ENCODE assay signal across 16 mouse cellular contexts in the genomic region with DNA sequence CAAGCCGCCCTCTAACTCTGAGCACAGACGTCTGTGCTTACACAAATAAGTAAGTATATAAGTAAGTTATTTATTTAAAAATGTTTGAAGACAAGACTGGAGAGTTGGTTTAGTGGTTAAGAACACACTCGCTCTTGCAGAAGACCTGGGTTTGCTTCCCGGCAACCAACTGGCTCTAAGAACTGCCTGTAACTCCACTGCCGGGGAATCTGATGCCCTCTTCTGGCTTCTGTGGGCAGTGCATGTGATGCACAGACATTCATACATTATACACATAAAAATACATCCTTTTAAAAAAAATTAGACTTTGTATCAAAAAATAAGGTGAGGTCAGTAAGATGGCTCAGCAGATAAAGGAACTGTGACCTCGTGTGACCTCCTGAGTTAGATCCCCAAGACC. TPM values are rescaled to one million over a fixed set of nuclear protein-coding genes. Genes with fewer than 3 reads are reported as not detected.
A peak's percentile ranks its signal among the peaks of the same experiment; 100 is the strongest.
DNase-seq lines count a peak whose midpoint lies in the region; ATAC-seq and TF ChIP-seq lines count a peak whose summit lies in the region.
"Had no signal": no experiment of that assay in that cellular context is flagged by ENCODE, and none has a peak within 500 bp of the region (broad histone marks: within the 10 kb centered on the region; RNA-seq: fewer than 3 reads in every experiment).

No protein-coding gene starts in this region.

- no peaks in the 10 kb centered on the region for H3K9me3 ChIP-seq in kidney, embryonic 14.5 days (ENCODE audit: control insufficient read depth, low read length)
- H3K9me3 ChIP-seq: heart, embryonic 13.5 days; hindbrain, embryonic 12.5 days; neural tube, embryonic 12.5 days had no signal

- no peak overlapping the region for H3K4me2 ChIP-seq in kidney, embryonic 14.5 days (replicated peaks; ENCODE audit: low read depth, low read length)
- H3K4me2 ChIP-seq: heart, embryonic 13.5 days; hindbrain, embryonic 12.5 days; neural tube, embryonic 12.5 days had no signal

- H3K4me3 ChIP-seq in kidney, adult 2 months (ENCODE audit: insufficient read depth, low read depth, low read length) = no peak overlapping the region
- H3K4me3 ChIP-seq in kidney, embryonic 14.5 days (ENCODE audit: low read length) = no peak overlapping the region
- H3K4me3 ChIP-seq: heart, embryonic 13.5 days; hindbrain, embryonic 12.5 days; neural tube, embryonic 12.5 days had no signal

- H3K27ac ChIP-seq in kidney, adult 2 months (ENCODE audit: insufficient read depth, low read depth, low read length) = no peak overlapping the region
- H3K27ac ChIP-seq in kidney, embryonic 14.5 days (ENCODE audit: low read depth, low read length) = no peak overlapping the region
- H3K27ac ChIP-seq: heart, embryonic 13.5 days; hindbrain, embryonic 12.5 days; neural tube, embryonic 12.5 days had no signal

- TF ChIP-seq CTCF in kidney, adult 2 months (conservative IDR thresholded peaks at IDR 0.05; ENCODE audit: insufficient read depth, insufficient read length, low read depth, low read length) = peak; percentile 32

- DNase-seq in kidney, adult 2 months = no peak
- DNase-seq in thymus, postnatal 0 days (ENCODE audit: low spot score) = peak; percentile 20
- no peak for DNase-seq in thymus, postnatal 36 days
- DNase-seq in R1 (ENCODE audit: low read depth, low spot score) (peak; percentile 67), adipocyte (ENCODE audit: low spot score) (no peak)
- DNase-seq in splenic B cell, adult 2 months (ENCODE audit: low read depth, low spot score) = peak; percentile 19
- DNase-seq in cerebellum, postnatal 4 days (ENCODE audit: low spot score in 2 of 2) = no peak
- DNase-seq: adrenal gland, adult 8-10 months; gastrocnemius, postnatal 10 days; kidney, postnatal 25 days; retina, postnatal 1 day had no signal

- WGBS in kidney, adult 2 months = 83% methylated on average over 6 of the region's 6 CpGs
- 96% methylated on average over 6 of the region's 6 CpGs for WGBS in kidney, embryonic 14.5 days

- no peak for ATAC-seq in kidney, embryonic 14.5 days (ENCODE audit: low FRiP score, low TSS enrichment)

- peaks cover 2% of the 10 kb centered on the region; the same call in 1 of the 2 replicates for H3K36me3 ChIP-seq in kidney, adult 2 months (ENCODE audit: control insufficient read depth, insufficient read depth, low read length)
- peaks cover 2% of the 10 kb centered on the region; the same call in 1 of the 2 replicates for H3K36me3 ChIP-seq in kidney, embryonic 14.5 days (ENCODE audit: control insufficient read depth, insufficient read depth, low read length)
- H3K36me3 ChIP-seq in splenic B cell, adult 2 months (ENCODE audit: control insufficient read depth, insufficient read depth, low read length, poor library complexity, severe bottlenecking) = no peaks in the 10 kb centered on the region

- H3K27me3 ChIP-seq in kidney, adult 2 months (replicated peaks; ENCODE audit: control insufficient read depth, insufficient read depth, low read length) = no peaks in the 10 kb centered on the region
- no peaks in the 10 kb centered on the region for H3K27me3 ChIP-seq in kidney, embryonic 14.5 days (ENCODE audit: control insufficient read depth, insufficient read depth, low read length)
- no peaks in the 10 kb centered on the region for H3K27me3 ChIP-seq in splenic B cell, adult 2 months (ENCODE audit: control insufficient read depth, insufficient read depth, low read length, poor library complexity, severe bottlenecking)
- H3K27me3 ChIP-seq: heart, embryonic 13.5 days; hindbrain, embryonic 12.5 days; neural tube, embryonic 12.5 days had no signal

- no peak overlapping the region for H3K9ac ChIP-seq in kidney, embryonic 14.5 days (ENCODE audit: low read depth, low read length)
- H3K9ac ChIP-seq: heart, embryonic 13.5 days; hindbrain, embryonic 12.5 days; neural tube, embryonic 12.5 days had no signal

- no peak for TF ChIP-seq POLR2A in kidney, adult 2 months (IDR thresholded peaks at IDR 0.05; ENCODE audit: low read depth, low read length)

- no peaks in the 10 kb centered on the region for H3K4me1 ChIP-seq in kidney, adult 2 months (ENCODE audit: control insufficient read depth, insufficient read depth, low read length)
- no peaks in the 10 kb centered on the region for H3K4me1 ChIP-seq in kidney, embryonic 14.5 days (ENCODE audit: control insufficient read depth, insufficient read depth, low read length)
- H3K4me1 ChIP-seq: heart, embryonic 13.5 days; hindbrain, embryonic 12.5 days; neural tube, embryonic 12.5 days had no signal

RNA-seq across cellular contexts. Expression of a gene that starts 11.5 kb away (rescaled TPM):
- polyA plus RNA-seq in kidney, adult 2 months (2012; rRNA removed) = 0.33 and 1.0 TPM in 2 replicates
- 1.4 and 2.1 TPM in 2 replicates for polyA plus RNA-seq in kidney, embryonic 14.5 days (2014; fragmentation: Nextera tagmentation; extraction: Ambion mirVana)
- 0.49 and 0.57 TPM in 2 replicates for polyA plus RNA-seq in thymus, postnatal 0 days (2015; fragmentation: Nextera tagmentation; extraction: Ambion mirVana)

RNA-seq across cellular contexts. Expression of a gene that starts 22.8 kb away (rescaled TPM):
- polyA plus RNA-seq in kidney, adult 2 months (2012; rRNA removed) = 0.05 and 0.10 TPM in 2 replicates
- 0.28 TPM in 1 of 2 replicates, not detected in the other for polyA plus RNA-seq in kidney, embryonic 14.5 days (2014; fragmentation: Nextera tagmentation; extraction: Ambion mirVana)
- polyA plus RNA-seq in thymus, postnatal 0 days (2015; fragmentation: Nextera tagmentation; extraction: Ambion mirVana) = 0.61 and 0.84 TPM in 2 replicates

RNA-seq across cellular contexts. Expression of a gene that starts 24.3 kb away (rescaled TPM):
- 7.4 and 9.3 TPM in 2 replicates for polyA plus RNA-seq in kidney, adult 2 months (2012; rRNA removed)
- polyA plus RNA-seq in kidney, embryonic 14.5 days (2014; fragmentation: Nextera tagmentation; extraction: Ambion mirVana) = 0.85 TPM in 1 of 2 replicates, not detected in the other
- polyA plus RNA-seq in thymus, postnatal 0 days (2015; fragmentation: Nextera tagmentation; extraction: Ambion mirVana) = 3.6 and 4.0 TPM in 2 replicates
- polyA plus RNA-seq: hindbrain, embryonic 12.5 days; neural tube, embryonic 12.5 days had no signal

RNA-seq across cellular contexts. Expression of a gene that starts 34.9 kb away (rescaled TPM):
- polyA plus RNA-seq in kidney, adult 2 months (2012; rRNA removed) = 20.6 and 20.8 TPM in 2 replicates
- not detected in 2 replicates for polyA plus RNA-seq in kidney, embryonic 14.5 days (2014; fragmentation: Nextera tagmentation; extraction: Ambion mirVana)
- polyA plus RNA-seq in thymus, postnatal 0 days (2015; fragmentation: Nextera tagmentation; extraction: Ambion mirVana) = 2.0 and 2.2 TPM in 2 replicates
- polyA plus RNA-seq: heart, embryonic 13.5 days; hindbrain, embryonic 12.5 days; liver, embryonic 16.5 days; neural tube, embryonic 12.5 days had no signal

RNA-seq across cellular contexts. Expression of a gene that starts 37.1 kb away (rescaled TPM):
- polyA plus RNA-seq in kidney, adult 2 months (2012; rRNA removed) = 0.06 and 0.27 TPM in 2 replicates
- not detected in 2 replicates for polyA plus RNA-seq in kidney, embryonic 14.5 days (2014; fragmentation: Nextera tagmentation; extraction: Ambion mirVana)
- not detected in 2 replicates for polyA plus RNA-seq in thymus, postnatal 0 days (2015; fragmentation: Nextera tagmentation; extraction: Ambion mirVana)
- polyA plus RNA-seq: hindbrain, embryonic 12.5 days; liver, embryonic 16.5 days; neural tube, embryonic 12.5 days had no signal

Comparison
In these comparisons a context has a peak if more than half of its experiments do, and no peak if none do; other contexts are left out.
1. DNase-seq: peak in thymus, postnatal 0 days (single experiment), R1 (single experiment) and splenic B cell, adult 2 months (single experiment); none in kidney, adult 2 months (single experiment), thymus, postnatal 36 days (0 of 2), cerebellum, postnatal 4 days (0 of 2) and adipocyte (single experiment).